Mouse (Mus musculus) effector memory CD4-positive, alpha-beta T cell, adult 5 months (primary cell): ENCODE results near the gene Rhox2e. TPM values are rescaled to one million over a fixed set of nuclear protein-coding genes. Genes with fewer than 3 reads are reported as not detected.

Experiments
- polyA plus RNA-seq: library from polyadenylated mRNA; unstranded; fragments of 100-300 nt; shearing (Covaris generic); gene quantifications from one replicate; pipeline ENCODE4 v1.2.1, GENCODE M21; 2017

Rhox2e gene
- not detected for polyA plus RNA-seq

DNA sequence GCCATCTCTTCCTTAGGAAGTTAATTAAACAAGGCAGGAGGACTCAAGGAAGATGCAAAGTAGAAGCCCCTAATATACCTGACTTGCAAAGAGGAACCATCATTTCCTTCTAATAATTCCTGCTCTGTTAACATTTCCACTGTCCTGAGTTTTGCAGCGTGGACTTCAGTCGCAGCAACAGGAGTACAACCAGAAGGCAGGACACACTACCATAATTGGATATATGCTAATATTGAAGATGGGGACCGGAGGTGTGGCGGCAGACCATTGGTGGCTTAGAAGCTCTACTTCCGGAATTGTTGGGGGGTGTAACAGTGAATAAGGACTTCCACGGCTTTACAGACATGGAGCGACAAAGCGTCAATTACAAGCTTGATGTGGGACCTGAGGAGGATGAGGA, at the start of gene Rhox2e:
Gene Rhox2e, plus strand, starts transcription at position 301 of the 400 bp plus-strand sequence.

DNA sequence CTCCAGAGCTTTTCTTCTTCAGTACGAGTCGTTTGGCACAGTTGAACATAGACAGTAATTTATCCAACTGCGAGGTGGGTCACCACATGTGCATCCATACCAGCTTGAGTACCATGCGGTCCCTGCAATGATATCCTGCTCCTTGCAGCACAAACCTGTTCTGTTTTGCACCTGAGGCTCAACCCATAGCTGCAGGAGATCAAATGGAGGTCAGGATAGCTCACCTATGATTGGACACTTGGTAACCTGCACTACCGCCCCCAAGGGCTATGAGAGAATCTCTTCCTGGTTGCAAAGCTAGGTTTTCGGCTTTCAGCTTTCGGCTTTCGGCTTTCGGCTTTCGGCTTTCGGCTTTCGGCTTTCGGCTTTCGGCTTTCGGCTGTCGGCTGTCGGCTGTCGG, 16.2 kb upstream of the Rhox2e start, which contains the start of gene Rhox4d:
Gene Rhox4d, plus strand, starts transcription at position 301 of the 400 bp plus-strand sequence.

DNA sequence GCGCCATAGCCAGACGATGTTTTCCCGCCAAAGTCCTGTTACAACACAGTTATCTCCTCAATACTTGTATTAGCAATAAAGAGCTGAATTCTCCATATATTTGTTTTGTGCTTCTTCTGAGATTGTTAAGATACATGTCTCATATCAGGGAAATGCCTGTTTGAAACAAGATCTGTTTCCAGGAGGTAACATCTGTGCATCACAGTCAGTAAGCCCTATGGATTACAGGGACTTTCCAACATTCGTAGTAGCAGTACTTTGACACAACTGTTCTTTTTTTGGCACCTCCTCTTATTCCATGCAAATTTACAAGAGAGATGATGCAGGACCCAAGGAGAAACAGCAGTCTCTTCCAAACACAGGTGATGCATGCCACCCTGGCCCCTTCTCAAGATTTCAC, 11.5 kb downstream of the Rhox2e start, which contains the start of gene Rhox3e:
Gene Rhox3e, plus strand, starts transcription at position 301 of the 400 bp plus-strand sequence.

GRCm38 (mm10) chrX:37557112-37557511, 26.9 kb downstream of the Rhox2e start, which contains the start of gene Rhox4e:
Rhox4e (plus strand) TSS chrX:37557412.

GRCm38 (mm10) chrX:37571105-37571504, 40.9 kb downstream of the Rhox2e start, which contains the start of gene Rhox2f:
Rhox2f (plus strand) TSS chrX:37571405.

GRCm38 (mm10) chrX:37580692-37581091, 50.4 kb downstream of the Rhox2e start, which contains the start of gene Rhox3f:
Rhox3f (plus strand) TSS chrX:37580992.

Other genes with a start within 250 kb of the Rhox2e start
- gene Rhox3a2, start 150.4 kb upstream of the Rhox2e start, polyA plus RNA-seq, result not detected
- not detected for gene Rhox4a2, start 139.6 kb upstream of the Rhox2e start, polyA plus RNA-seq
- not detected for gene Rhox2b, start 118.4 kb upstream of the Rhox2e start, polyA plus RNA-seq
- gene Rhox4b, start 98.0 kb upstream of the Rhox2e start, polyA plus RNA-seq, result not detected
- gene Rhox2c, start 76.8 kb upstream of the Rhox2e start, polyA plus RNA-seq, result not detected
- not detected for gene Rhox3c, start 71.9 kb upstream of the Rhox2e start, polyA plus RNA-seq
- gene Rhox4c, start 50.1 kb upstream of the Rhox2e start, polyA plus RNA-seq, result not detected
- gene Rhox2d, start 37.0 kb upstream of the Rhox2e start, polyA plus RNA-seq, result not detected
- gene Rhox4d, start 16.1 kb upstream of the Rhox2e start, polyA plus RNA-seq, result not detected
- not detected for gene Rhox3e, start 11.6 kb downstream of the Rhox2e start, polyA plus RNA-seq
- 0.61 TPM for gene Rhox4e, start 27.0 kb downstream of the Rhox2e start, polyA plus RNA-seq
- not detected for gene Rhox2f, start 41.0 kb downstream of the Rhox2e start, polyA plus RNA-seq
- gene Rhox3f, start 50.5 kb downstream of the Rhox2e start, polyA plus RNA-seq, result not detected
- gene Rhox4f, start 77.3 kb downstream of the Rhox2e start, polyA plus RNA-seq, result 0.22 TPM
- gene Rhox3g, start 98.2 kb downstream of the Rhox2e start, polyA plus RNA-seq, result not detected
- gene Rhox2g, start 113.0 kb downstream of the Rhox2e start, polyA plus RNA-seq, result not detected
- not detected for gene Rhox4g, start 120.9 kb downstream of the Rhox2e start, polyA plus RNA-seq
- not detected for gene Rhox3h, start 138.3 kb downstream of the Rhox2e start, polyA plus RNA-seq
- not detected for gene Rhox2h, start 142.8 kb downstream of the Rhox2e start, polyA plus RNA-seq